Mouse (Mus musculus): ENCODE data around the gene Uts2.

The Uts2 gene

DNA sequence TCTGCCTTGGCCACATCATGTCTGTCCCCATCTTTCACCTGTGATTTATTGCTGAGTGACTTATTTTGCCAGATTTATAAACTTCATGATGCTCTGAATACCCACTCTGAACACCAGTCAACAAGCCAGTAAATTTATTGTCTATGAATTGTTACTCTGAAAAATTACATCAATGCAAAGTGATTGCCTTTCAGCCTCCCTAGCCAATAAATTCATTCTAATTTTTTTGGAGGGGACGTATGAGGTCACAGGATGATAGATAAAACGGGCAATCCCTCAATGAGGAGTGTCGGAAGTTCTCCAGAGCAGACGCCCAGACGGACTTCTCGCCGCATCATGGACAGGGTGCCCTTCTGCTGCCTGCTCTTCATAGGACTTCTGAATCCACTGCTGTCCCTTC, at the start of gene Uts2:
Gene Uts2, plus strand, starts transcription at position 301 of the 400 bp plus-strand sequence.
- no peak for DNase-seq (ENCODE audit: low spot score)

GRCm38 (mm10) chr4:150950972-150951371, 45.9 kb upstream of the Uts2 start:
- no peak for DNase-seq (ENCODE audit: low spot score)

GRCm38 (mm10) chr4:150956369-150957105, 40.4 kb upstream of the Uts2 start:
- DNase-seq (ENCODE audit: low spot score): peak; percentile 37

GRCm38 (mm10) chr4:150957106-150957458, 39.8 kb upstream of the Uts2 start:
- DNase-seq (ENCODE audit: low spot score): no peak

DNA sequence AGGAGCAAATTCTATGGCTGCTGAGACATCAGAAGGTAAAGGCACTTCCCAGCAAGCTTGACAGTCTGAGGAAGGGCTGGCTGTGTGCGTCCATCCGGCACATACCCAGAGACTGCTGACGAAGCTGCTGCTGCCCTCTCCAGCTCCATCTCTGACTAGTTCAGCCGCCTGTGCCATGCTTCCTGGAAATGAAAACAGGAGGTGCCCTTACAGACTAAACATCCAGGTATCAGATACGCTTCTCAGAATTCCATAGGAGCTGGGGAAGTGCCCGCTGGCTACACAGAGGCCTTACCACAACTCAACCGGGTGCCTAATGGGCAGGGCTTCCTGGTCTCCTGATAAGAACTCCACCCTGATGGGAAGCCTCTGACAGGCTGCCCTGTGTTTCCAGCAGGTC, 38.4 kb upstream of the Uts2 start:
- no peak for DNase-seq (ENCODE audit: low spot score)

DNA sequence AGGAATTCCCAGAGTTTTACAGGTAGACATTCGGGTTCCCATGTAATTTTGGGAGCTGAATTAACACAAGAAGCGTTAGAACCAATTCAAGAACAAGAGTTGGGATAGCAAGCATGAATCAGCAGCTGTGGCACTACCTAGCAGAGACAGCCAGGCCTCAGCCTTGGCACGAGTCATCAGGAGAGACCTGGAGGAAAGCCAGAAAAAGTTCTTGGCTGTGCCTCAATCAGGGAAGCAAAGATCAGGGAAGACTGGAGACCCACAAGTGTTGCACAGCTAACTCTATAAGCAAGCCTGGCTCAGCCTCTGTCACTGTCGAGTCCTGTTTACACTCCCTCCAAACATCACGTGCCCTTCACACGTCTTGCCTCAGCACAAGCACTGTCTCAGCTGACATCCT, 34.7 kb upstream of the Uts2 start:
- no peak for DNase-seq (ENCODE audit: low spot score)

DNA sequence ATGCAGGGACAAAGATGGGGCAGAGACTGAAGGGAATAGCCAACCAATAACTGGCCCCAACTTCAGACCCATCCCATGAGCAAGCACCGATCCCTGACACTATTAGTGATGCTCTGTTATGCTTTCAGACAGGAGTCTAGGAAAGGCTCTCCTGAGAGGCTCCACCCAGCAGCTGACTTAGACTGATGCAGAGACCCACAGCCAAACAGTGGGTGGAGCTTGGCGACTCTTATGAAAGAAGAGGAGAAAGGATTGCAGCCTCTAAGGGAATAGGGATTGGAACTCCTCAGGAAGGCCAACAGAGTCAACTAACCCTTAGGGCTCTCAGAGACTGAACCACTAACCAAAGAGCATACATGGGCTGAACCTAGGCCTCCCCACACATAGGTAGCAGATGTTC, 33.2 kb upstream of the Uts2 start:
- DNase-seq (ENCODE audit: low spot score): no peak

DNA sequence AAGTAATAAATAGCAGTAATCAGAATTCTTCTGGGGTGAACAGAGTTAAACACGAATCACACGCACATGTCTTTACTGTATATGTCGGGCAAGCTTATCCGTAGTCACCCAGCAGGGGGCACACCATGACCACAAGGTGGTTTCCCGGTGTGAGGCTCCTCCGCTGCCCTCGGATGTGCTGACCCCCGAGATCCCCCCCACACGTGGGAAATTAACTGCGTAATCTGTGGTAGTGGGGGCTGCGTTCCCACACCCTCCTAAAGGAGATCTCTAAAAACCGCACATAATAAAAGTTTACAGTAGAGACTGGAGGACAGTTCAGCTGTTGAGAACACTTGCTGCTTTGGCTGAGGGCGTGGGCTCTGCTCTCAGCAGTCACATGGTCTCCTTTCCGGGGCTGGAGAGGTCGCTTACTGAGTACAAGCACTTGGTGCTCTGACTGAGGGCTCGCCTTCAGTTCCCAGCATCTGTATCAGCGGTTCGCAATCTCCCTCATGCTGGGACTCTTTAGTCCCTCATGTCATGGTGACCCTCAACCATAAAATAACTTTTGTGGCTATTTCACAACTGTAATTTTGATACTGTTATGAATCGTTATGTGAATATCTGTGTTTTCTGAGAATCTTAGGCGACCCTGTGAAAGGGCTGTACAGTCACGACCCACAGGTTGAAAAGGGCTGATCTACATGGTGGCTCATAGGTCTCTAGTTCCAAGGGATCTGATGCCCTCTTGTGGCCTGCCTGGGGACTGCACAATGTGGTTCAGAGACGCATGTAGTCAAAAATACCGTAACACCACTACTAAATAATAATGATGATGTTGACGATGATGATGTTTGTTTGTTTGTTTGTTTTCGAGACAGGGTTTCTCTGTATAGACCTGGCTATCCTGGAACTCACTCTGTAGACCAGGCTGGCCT, 32.0 kb upstream of the Uts2 start:
- DNase-seq (ENCODE audit: low spot score): peak; percentile 91

DNA sequence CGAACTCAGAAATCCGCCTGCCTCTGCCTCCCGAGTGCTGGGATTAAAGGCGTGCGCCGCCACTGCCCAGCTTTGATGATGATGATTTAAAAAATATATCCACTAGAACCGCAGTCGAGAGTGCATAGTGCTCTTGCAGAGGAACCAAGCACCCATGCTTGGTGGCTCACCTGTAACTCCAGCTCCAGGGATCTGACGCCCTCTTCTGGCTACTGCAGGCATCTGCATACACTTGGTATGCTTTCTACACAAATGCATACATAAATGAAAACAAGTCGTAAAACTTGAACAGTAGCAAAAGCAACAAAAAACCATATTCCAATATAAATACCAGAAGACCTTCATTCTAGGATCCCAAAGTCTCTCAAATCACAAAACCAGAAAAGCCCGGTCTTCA, 31.3 kb upstream of the Uts2 start:
- DNase-seq (ENCODE audit: low spot score): no peak

GRCm38 (mm10) chr4:150966556-150966955, 30.3 kb upstream of the Uts2 start:
- peak; percentile 81 for DNase-seq (ENCODE audit: low spot score)

DNA sequence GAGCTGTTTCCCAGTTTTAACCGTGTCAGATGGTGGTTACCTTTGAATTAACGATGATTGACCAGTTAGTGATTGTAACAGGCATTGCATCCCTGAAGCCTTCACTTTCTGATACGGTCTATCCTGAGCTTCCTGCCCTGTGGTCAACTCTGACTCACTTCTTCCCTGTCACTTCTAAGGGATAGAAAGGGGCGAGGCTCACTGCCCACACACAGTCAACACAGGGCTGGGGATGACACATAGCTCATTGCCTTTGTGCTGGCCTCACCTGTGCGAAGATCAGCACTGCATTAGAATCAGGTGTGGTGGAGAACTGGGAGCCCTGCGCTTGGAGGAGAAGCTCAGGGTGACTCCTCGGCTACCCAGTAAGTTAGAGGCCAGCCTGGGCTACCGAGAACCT, 27.9 kb upstream of the Uts2 start:
- no peak for DNase-seq (ENCODE audit: low spot score)

DNA sequence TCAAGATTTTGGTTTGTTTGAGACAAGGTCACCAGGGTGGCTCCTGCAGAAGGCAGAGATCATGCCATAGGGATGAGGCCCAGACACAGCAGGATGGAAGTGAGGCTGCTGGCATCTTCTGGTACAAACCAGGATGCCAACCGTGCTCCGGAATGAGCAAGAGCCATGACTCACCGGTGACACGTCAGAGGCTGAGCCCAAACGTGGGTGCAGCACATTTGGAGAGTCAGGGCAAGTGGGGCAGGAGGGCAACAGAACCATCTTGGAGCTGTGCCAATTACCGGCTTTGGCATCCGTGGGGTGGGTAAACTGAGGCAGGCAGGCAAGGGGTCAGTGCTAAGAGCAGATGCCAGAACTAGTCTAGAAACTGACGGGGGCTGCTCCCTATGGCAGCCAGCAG, 23.6 kb upstream of the Uts2 start:
- no peak for DNase-seq (ENCODE audit: low spot score)

- no peak for DNase-seq (ENCODE audit: low spot score)
These were observed 21.8 kb upstream of the Uts2 start for GRCm38 (mm10) chr4:150975145-150975544.

DNA sequence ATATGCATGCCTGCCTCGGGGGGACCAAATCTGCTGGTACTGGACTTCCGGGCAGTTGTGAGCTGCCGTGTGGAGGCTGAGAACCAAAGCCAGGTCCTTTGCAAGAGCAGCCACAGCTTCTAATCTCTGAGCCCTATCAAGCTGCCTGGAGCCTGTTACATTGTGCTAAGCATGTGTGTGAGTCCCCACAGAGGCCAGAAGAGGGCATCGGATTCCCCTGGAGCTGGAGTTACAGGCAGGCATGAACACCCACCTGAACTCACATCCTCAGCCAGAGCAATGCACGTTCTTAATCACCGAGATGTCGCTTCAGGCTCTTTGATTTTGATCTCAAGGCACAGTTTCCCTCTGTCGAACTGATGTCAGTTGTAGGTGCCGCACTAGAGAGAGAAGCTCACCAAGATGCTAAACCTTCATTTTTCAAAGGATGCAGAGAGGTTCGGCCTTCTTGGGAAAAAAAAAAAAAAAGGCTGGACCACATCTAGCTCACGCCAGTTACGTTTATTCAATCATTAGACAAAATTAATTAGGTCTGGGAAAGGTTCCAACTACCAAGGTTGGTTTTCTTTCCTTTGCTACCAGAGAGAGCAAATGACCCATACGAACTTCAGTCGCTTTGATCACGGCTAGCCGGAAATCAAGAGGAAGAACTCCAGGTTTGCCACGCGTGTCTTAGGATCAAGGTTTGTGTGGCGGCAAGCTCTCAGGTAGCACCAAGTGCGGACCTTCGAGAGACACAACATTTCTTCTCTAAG, 18.6 kb upstream of the Uts2 start:
- no peak for DNase-seq (ENCODE audit: low spot score)

DNA sequence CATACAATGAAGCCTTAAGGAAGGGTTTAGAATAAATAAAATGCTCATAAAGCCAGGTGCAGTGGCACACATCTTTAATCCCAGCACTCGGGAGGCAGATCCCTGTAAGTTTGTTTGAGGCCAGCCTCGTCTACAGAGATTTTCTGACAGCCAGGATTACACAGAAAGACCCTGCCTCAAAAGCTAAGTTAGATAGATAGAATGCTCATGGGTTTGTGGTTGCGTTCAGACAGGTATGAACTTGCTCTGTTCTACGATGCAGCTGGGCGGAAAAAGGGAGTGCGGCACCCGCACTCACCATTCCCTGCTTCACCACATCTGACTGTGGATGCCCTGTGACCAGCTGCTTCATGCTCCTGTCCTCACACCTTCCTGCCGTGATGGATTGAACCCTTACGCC, 17.4 kb upstream of the Uts2 start:
- DNase-seq (ENCODE audit: low spot score): no peak

- no peak for DNase-seq (ENCODE audit: low spot score)
These were observed 16.7 kb upstream of the Uts2 start for GRCm38 (mm10) chr4:150980153-150980552.

GRCm38 (mm10) chr4:150990148-150990547, 6.7 kb upstream of the Uts2 start:
- peak; percentile 46 for DNase-seq (ENCODE audit: low spot score)

GRCm38 (mm10) chr4:150998626-150999025, 1.7 kb downstream of the Uts2 start:
- no peak for DNase-seq (ENCODE audit: low spot score)

- DNase-seq (ENCODE audit: low spot score): no peak
These were observed 4.5 kb downstream of the Uts2 start for GRCm38 (mm10) chr4:151001397-151001796.

DNA sequence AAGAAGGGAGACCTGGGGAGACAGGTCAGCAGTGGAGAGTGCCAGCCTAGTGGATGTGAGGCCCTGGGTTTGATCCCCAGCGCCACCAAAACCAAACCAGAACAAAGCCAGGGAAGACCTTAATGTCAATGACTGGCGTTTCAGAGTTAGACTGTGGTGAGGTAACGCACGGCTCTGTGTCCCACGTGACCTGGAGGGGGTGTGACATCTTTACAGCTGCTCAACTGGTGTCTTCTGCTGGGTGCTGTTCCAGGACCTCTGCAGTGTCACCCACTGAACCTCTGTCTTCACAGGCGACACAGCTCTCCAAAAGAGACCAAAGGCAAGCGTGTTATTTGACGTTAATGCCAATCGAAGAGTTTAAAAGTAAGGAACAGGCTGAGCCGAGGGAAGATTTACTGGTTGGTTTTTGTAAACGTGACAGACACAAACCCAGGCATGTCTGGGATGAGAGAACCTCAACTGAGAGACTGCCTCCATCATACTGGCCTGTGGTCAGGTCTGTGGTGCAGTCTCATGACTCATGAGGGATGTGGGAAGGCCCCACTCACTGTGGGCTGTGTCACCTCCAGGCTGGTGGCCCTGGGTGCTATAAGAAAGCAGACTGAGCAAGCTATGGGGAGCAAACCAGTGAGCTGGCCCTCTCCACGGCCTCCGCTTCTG, 8.9 kb downstream of the Uts2 start:
- no peak for DNase-seq (ENCODE audit: low spot score)

DNA sequence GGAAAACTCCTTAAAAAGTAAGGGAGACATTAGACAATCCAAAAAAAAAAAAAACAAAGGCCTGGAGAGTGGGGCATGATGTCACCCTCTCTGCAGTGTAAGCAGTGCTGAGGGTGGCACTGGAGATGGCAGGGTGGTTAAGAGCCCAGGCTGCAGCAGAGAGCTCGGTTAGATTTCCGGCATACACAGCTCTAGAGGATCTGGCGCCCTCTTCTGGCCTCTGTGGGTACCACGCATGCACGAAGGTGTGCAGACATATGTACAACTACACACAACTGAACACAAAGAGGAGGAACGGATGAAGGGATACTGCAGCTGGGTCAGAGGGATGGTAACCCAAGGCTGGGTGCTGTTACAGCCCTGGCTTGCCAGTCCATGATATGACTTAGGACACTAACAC, 10.0 kb downstream of the Uts2 start:
- peak; percentile 37 for DNase-seq (ENCODE audit: low spot score)

GRCm38 (mm10) chr4:151010316-151010715, 13.4 kb downstream of the Uts2 start:
- no peak for DNase-seq (ENCODE audit: low spot score)
